Mouse (Mus musculus): ENCODE measurements at regions not wholly inside any gene's neighbourhood (a gene's known extent, or its start where the extent isn't known, plus 50 kb on each side); places are given as distances from the start of the nearest gene placed in this dataset.

DNA sequence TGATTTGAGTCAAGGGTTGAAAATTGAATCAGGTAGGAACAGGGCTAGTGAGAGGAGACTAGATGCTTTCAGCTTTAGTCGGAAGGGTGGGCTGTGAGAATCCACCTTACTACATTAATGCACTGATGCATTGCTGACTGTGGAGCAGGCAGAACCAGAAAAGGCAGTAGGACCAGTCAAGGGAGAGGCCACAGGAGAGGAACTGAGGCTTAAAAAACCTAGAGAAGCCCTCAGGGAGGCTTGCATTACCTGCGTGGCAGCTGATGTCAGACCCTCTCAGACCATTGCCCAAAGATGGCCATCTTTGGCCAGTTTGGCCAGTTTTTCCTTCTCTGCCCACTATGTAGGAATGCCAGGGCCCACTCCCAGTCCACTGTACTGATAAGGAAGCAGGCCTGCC is 176.5 kb upstream of the Cpeb2 start:
- H3K27me3 ChIP-seq (ENCODE audit: control insufficient read depth, insufficient read depth, low read length, poor library complexity, severe bottlenecking), result no peaks in the 10 kb centered on the region
- DNase-seq (ENCODE audit: low read depth, low spot score), result no peak
- H3K36me3 ChIP-seq (ENCODE audit: control insufficient read depth, insufficient read depth, low read length, poor library complexity, severe bottlenecking), result no peaks in the 10 kb centered on the region

DNA sequence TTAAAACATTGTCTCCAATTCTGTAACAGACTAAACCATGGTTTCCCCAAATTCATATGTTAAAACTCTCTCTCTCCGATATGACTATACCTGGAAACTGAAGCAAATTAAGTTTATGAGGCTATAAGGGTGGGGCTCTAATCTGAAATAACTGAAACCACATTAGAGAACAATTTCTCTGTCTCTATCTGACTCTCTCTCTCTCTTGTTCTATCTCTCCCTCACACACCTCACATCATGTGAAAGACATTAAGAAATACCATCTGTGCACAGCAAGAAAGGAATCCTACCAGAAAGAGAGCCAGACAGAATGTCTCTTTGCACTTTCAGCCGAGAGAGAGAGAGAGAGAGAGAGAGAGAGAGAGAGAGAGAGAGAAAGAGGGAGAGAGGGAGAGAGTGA is 171.7 kb upstream of the Cpeb2 start:
- Histone ChIP-seq H3K36me3 (ENCODE audit: control insufficient read depth, insufficient read depth, low read length, poor library complexity, severe bottlenecking) (no peaks in the 10 kb centered on the region), H3K27me3 (ENCODE audit: control insufficient read depth, insufficient read depth, low read length, poor library complexity, severe bottlenecking) (no peaks in the 10 kb centered on the region)
- no peak for DNase-seq (ENCODE audit: low read depth, low spot score)

DNA sequence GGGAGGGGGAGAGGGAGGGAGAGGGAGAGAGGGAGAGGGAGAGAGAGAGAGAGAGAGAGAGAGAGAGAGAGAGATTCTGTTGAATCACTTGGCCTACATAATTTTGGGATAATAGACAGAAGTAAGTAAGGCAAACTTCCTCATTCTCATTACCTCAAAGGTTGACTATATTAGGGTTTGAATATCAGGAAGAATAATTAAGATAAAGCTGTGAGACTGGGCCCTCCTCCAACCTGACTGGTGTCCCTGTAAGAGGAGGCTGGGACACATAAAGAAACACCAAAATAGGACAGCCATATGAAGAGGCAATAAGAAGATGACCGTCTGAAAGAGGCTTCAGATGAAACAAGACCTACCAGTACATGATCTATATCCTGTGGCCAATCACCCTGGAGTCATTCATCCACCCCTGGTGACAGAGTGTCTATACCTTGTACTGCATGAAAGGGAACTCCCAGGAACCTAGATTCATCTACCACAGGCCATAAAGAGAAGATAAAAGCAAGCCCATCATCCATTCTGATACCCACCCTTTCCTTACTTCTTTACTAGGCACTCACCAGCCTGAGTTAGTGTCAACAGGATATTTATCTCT is 171.1 kb upstream of the Cpeb2 start:
- DNase-seq (ENCODE audit: low read depth, low spot score), result no peak
- H3K27me3 ChIP-seq (ENCODE audit: control insufficient read depth, insufficient read depth, low read length, poor library complexity, severe bottlenecking), result no peaks in the 10 kb centered on the region
- H3K36me3 ChIP-seq (ENCODE audit: control insufficient read depth, insufficient read depth, low read length, poor library complexity, severe bottlenecking), result no peaks in the 10 kb centered on the region

DNA sequence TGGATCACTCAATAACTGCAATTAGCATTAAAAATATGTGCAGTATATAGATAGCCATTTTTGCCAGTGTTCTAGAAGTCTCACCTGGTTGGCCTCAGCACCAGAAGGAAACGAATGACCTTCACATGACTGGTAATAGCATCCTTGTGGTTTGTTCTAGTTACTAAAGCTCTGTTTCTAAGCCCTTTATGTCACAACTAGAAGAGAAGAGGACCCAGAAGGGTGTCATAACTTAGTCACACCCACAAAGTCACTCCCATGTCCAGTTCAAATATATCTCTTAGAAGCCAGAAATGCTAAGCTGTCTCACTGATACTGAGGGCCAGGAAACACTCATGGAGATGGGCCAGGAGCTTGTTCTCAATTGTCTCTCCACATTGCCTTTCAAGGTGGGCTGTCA is 170.5 kb upstream of the Cpeb2 start:
- no peak for DNase-seq (ENCODE audit: low read depth, low spot score)
- no peaks in the 10 kb centered on the region for H3K27me3 ChIP-seq (ENCODE audit: control insufficient read depth, insufficient read depth, low read length, poor library complexity, severe bottlenecking)
- H3K36me3 ChIP-seq (ENCODE audit: control insufficient read depth, insufficient read depth, low read length, poor library complexity, severe bottlenecking), result no peaks in the 10 kb centered on the region

DNA sequence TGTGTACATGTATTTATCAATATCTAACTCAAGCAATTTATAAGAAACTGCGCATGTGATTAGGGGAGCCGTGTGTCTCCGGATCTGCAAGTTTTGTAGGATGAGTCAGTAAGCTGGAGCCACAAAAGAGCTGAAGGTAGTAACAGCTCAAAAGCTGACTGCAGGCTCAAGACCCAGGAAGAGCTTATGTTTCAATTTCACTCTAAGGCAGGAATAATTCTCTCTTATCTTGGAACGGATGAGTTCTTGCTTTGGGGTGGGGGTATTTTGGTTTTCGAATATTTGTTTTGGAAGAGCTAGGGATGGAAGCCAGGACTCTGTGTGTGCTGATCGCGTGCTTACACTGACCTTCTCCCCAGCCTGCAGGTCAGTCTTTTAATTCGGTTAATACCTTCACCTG is 169.6 kb upstream of the Cpeb2 start:
- H3K27me3 ChIP-seq (ENCODE audit: control insufficient read depth, insufficient read depth, low read length, poor library complexity, severe bottlenecking), result no peaks in the 10 kb centered on the region
- H3K36me3 ChIP-seq (ENCODE audit: control insufficient read depth, insufficient read depth, low read length, poor library complexity, severe bottlenecking), result no peaks in the 10 kb centered on the region
- no peak for DNase-seq (ENCODE audit: low read depth, low spot score)

DNA sequence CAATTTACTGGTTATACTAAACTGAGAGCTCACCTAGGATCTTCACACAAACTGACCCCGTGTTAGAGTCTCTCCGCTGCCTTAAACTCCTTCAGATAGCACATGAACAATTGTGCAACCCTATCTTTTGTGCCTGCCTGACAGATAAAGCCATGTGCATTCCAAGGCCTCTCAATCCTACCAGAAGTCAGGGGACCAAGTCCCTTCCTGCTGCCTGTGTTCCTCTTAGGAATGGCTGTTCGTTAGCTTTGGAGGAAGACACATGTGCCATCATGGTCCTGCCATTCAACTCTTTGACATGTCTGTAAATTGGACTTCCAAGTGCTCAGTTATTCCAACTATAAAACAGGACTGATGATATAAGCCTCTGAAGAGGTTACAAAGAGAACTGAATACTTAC is 161.4 kb upstream of the Cpeb2 start:
- no peak for DNase-seq (ENCODE audit: low read depth, low spot score)
- no peaks in the 10 kb centered on the region for H3K27me3 ChIP-seq (ENCODE audit: control insufficient read depth, insufficient read depth, low read length, poor library complexity, severe bottlenecking)
- no peaks in the 10 kb centered on the region for H3K36me3 ChIP-seq (ENCODE audit: control insufficient read depth, insufficient read depth, low read length, poor library complexity, severe bottlenecking)

DNA sequence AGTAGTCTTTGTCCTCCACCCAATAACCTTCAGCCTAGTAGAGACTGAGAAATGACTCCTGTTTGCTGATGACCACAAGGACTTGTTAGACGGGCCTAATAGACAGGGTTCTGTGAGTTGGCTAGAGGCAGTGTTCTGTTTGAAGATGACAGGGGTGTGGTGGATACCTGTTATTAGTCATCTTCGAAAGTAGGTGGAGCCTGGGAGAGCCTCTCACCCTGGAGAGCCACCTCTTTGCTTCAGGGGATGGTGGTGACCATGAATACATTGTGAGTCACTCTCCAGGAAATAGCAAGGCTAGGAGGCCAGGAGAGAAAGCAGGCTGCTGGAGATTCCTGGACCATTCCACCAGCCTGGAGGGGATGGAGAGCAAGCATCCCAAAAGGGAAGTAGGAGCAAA is 160.6 kb upstream of the Cpeb2 start:
- no peaks in the 10 kb centered on the region for H3K36me3 ChIP-seq (ENCODE audit: control insufficient read depth, insufficient read depth, low read length, poor library complexity, severe bottlenecking)
- no peaks in the 10 kb centered on the region for H3K27me3 ChIP-seq (ENCODE audit: control insufficient read depth, insufficient read depth, low read length, poor library complexity, severe bottlenecking)

DNA sequence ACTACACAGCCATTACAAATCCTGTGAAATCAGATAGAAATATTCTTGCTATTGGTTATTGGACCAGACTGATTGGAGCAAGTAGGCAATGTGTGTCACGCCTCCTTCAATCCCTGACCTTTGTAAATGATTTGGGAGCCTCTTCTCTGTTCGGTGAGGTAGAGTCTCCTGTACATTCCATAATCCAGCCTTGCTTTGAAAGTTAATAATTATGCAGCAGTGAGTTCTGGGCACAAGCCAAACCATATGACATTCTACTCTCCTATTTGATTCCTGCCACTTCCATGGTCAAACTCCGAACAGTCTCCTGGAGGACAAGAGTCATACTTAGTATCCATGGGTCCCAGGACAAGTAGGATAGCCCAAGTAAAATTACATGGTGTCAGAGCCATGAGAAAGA is 158.4 kb upstream of the Cpeb2 start:
- Histone ChIP-seq H3K27me3 (ENCODE audit: control insufficient read depth, insufficient read depth, low read length, poor library complexity, severe bottlenecking) (no peaks in the 10 kb centered on the region), H3K36me3 (ENCODE audit: control insufficient read depth, insufficient read depth, low read length, poor library complexity, severe bottlenecking) (no peaks in the 10 kb centered on the region)
- DNase-seq (ENCODE audit: low read depth, low spot score), result no peak

More for the DNA sequence above, 160.6 kb upstream of the Cpeb2 start:
- no peak for DNase-seq (ENCODE audit: low read depth, low spot score)

DNA sequence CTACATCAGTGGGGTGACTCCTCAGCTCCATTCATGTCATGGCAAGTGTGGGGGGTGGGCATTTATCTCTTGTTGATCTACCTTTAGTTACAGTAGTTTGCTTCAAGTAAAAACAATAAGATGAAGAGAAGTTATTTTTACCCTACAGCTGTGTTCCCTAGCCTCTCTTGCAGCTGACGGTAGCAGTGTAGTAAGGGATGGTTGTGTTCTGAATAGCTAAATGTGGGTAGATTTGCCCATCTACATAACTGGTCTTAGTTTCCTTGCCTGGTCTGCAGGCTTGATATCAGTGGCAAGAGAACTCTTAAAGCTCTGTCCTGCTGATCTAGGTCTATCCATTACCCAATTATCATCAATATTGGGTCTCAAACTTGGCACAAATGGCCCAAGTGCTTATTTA is 152.7 kb upstream of the Cpeb2 start:
- Histone ChIP-seq H3K27me3 (ENCODE audit: control insufficient read depth, insufficient read depth, low read length, poor library complexity, severe bottlenecking) (no peaks in the 10 kb centered on the region), H3K36me3 (ENCODE audit: control insufficient read depth, insufficient read depth, low read length, poor library complexity, severe bottlenecking) (no peaks in the 10 kb centered on the region)
- DNase-seq (ENCODE audit: low read depth, low spot score), result no peak

DNA sequence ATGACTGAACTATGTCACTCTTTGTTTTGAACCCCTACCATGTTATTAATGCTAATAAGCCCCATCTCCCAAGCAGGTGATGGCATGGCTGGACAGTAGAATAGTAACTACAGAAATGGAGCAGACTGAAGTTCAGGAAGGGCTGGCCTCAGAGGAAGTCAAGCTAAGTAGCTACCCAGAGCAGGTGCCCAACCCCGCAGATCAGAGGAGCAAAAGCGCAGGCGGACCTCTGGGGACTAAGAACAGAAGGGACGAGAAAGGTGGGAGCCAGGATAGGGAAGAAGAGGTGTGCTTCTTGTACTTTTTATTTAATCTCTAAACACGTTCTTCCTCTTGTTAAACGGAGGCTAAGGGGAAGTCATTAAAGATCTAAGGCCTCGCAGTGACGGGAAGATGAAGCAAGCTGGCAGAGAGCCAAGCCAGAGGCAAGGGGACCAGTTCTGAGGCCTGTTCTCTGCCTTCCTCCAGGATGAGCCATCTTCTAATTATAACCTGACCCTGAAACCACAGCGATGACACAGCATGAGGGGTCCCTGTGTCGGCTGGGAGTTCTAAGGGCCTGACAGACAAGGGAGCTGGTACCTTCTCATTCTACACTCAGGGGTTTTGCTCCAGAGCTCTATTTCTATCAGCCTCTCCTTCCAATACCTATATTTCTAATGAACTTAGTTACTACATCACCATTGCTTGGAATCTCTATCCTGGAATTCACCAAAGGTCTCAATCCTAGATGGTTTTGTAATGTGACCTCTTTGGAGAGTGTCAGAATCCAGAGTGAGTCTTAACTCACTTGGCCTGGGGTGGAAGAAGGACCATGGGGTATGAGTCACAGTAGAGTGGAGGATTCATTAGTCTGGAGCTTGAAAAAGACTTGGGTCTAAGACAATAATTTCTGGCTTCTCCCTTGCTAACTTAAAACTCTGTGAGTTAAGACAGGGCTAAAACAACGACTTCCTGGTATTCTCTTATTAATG is 151.1 kb upstream of the Cpeb2 start:
- no peak for DNase-seq (ENCODE audit: low read depth, low spot score)
- Histone ChIP-seq H3K36me3 (ENCODE audit: control insufficient read depth, insufficient read depth, low read length, poor library complexity, severe bottlenecking) (no peaks in the 10 kb centered on the region), H3K27me3 (ENCODE audit: control insufficient read depth, insufficient read depth, low read length, poor library complexity, severe bottlenecking) (no peaks in the 10 kb centered on the region)

DNA sequence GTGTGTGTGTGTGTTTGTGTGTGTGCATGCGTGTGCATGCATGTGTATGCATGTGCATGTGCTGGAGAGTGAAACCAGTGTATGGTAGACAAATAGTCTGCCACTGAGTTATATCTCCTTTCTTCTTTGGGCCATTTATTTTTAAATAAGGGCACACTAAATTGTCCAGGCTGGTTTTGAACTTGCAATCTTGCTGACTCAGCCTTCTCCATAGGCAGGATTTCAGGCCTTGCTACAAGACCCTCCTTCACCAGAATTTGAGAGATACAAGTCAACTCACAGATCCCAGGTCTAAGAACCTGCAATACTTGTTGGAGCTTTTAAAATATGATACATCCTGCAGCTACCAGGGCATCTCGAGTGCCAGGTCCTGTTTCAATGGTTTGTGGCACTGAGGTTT is 145.9 kb upstream of the Cpeb2 start:
- Histone ChIP-seq H3K36me3 (ENCODE audit: control insufficient read depth, insufficient read depth, low read length, poor library complexity, severe bottlenecking) (no peaks in the 10 kb centered on the region), H3K27me3 (ENCODE audit: control insufficient read depth, insufficient read depth, low read length, poor library complexity, severe bottlenecking) (no peaks in the 10 kb centered on the region)
- DNase-seq (ENCODE audit: low read depth, low spot score), result no peak

DNA sequence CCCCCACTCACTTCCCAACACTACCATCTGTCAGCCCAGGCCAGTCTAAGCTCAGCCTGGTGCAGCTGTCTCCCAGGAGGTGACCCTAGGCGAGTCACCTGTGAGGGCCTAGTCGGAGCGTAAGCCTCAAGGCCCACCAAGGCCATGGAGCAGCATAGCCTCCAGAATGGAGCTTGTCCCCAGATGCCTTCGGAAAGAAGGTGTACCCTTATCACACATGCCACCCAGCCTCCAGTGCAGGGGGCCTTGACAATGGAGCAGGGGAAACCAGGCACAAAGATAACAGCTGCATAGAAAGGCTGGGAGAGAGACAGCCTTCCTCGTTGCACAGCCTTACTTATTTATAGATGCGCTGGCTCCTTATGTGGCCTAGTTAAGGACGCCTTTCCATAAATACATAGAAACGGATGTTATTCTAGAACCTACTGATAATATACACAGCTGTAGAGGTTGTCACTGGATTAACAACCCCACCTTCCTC is 145.0 kb upstream of the Cpeb2 start:
- no peak for DNase-seq (ENCODE audit: low read depth, low spot score)
- Histone ChIP-seq H3K27me3 (ENCODE audit: control insufficient read depth, insufficient read depth, low read length, poor library complexity, severe bottlenecking) (no peaks in the 10 kb centered on the region), H3K36me3 (ENCODE audit: control insufficient read depth, insufficient read depth, low read length, poor library complexity, severe bottlenecking) (no peaks in the 10 kb centered on the region)

DNA sequence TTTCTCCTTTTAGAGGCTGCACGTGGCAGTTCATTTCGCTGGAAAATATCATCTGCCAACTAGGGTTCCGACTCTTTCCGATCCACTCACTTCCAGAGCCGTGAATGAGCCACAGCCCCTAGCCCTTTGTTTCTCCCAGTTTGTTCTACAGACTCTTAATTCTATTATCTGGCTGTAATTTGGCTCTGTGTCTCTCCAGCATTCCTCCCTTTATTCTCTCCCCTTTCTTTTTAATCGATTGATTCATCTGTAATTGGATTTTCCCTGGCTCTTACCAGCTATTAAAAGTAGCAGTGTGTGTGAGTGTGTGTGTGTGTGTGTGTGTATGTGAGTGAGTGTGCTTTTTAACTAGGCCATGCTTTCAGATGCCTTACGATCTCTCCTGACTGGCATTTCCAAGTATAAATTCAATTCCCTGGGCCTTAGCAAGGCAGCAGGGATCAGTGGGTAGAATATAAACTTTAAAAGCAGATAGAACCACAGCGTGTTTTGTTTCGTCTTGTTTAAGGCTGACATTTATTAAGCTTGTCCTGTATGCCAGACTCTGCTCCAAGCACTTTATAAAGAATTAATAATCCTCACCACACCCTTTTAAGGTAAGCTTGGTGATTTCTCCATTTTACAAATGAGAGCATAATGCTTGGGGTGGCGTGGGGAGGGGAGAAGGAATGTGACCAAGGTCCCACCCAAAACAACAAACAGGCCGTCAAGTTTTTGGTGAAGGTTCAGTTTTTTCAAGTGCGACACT is 144.1 kb upstream of the Cpeb2 start:
- no peak for DNase-seq (ENCODE audit: low read depth, low spot score)
- Histone ChIP-seq H3K36me3 (ENCODE audit: control insufficient read depth, insufficient read depth, low read length, poor library complexity, severe bottlenecking) (no peaks in the 10 kb centered on the region), H3K27me3 (ENCODE audit: control insufficient read depth, insufficient read depth, low read length, poor library complexity, severe bottlenecking) (no peaks in the 10 kb centered on the region)

DNA sequence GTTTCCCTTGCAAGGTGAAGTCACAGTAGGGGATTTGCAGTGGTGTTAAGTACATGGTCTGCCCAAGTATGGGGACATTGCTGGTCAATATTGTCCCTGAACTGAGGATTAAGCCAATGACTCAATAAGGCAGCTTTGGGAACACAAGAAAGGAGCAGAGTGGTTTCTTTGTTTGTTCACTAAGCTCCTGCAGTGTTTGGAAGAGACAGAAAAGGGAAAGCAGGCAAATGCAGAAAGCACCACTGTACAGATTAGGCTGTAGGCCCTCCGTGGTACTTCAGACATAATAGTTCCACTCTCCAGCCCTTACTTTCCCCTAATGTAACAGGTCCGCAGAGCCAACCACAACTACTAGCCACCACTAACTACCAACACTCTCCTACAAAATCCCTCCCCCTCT is 143.5 kb upstream of the Cpeb2 start:
- Histone ChIP-seq H3K27me3 (ENCODE audit: control insufficient read depth, insufficient read depth, low read length, poor library complexity, severe bottlenecking) (no peaks in the 10 kb centered on the region), H3K36me3 (ENCODE audit: control insufficient read depth, insufficient read depth, low read length, poor library complexity, severe bottlenecking) (no peaks in the 10 kb centered on the region)
- no peak for DNase-seq (ENCODE audit: low read depth, low spot score)

DNA sequence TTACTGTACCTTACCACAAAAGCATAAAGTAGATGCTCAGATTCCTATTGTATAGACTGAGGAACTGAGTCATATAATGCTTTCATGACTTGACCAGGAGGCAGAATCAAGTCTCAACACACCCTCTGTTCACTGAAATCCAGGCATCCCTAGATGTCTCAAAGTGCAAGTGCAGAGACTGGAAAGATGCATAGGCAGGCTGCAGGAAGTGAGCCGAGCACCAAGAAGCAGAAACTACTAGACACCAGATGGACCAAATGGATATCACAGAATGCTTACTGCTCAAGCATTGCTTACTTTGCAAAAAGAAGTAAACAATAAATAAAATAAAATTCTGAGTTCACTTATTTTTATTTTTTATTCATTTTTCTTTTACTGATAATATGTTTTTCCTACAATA is 143.0 kb upstream of the Cpeb2 start:
- H3K36me3 ChIP-seq (ENCODE audit: control insufficient read depth, insufficient read depth, low read length, poor library complexity, severe bottlenecking), result no peaks in the 10 kb centered on the region
- no peak for DNase-seq (ENCODE audit: low read depth, low spot score)
- H3K27me3 ChIP-seq (ENCODE audit: control insufficient read depth, insufficient read depth, low read length, poor library complexity, severe bottlenecking), result no peaks in the 10 kb centered on the region

Data from splenic B cell, adult 2 months (primary cell).